Mouse (Mus musculus): ENCODE data around the gene 4921517D22Rik. TPM values are rescaled to one million over a fixed set of nuclear protein-coding genes. Genes with fewer than 3 reads are reported as not detected.
A peak's percentile ranks its signal among the peaks of the same experiment; 100 is the strongest.
"Not testable (repeated sequence)": the region's sequence is repeated elsewhere in the genome, so short reads cannot be mapped to it uniquely, and the experiment has no call there.

The 4921517D22Rik gene
- not detected in 2 replicates for total RNA-seq (2014; rRNA removed)
- not detected in 2 replicates for polyA plus RNA-seq (2012; rRNA removed)

DNA sequence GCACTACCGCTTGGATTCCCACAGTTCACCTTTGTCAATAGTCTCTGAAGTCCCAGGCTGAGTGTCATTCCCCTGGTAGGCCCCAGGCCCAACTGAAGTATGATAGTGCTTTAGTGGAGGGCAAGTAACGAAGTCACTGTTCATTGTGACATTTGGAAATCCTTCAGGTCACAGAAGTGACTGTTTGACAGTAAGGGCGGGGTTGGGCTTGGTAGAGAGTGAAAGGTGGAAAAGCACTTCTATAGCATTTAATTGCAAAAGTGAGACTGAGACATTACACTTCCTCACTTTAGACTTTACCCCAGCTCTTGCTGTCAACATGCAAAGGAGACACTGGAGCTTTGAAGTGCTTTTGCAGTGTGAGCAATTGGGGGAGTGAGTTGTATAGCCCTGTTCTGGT lies at the start of gene 4921517D22Rik:
Gene 4921517D22Rik (minus strand): TSS at position 101 of the 400 bp plus-strand sequence.
- Histone ChIP-seq H3K27me3 (ENCODE audit: control insufficient read depth, insufficient read depth, low read length) (no peaks in the 10 kb centered on the region), H3K79me2 (ENCODE audit: control insufficient read depth, insufficient read depth, low read length) (no peaks in the 10 kb centered on the region), H3K27ac (replicated peaks; ENCODE audit: insufficient read depth, low read depth, low read length) (no peak within 1 kb of the TSS), H3K4me3 (ENCODE audit: insufficient read depth, low read depth, low read length) (no peak within 1 kb of the TSS), H3K9ac (ENCODE audit: low read depth, low read length) (no peak within 1 kb of the TSS), H3K36me3 (ENCODE audit: control insufficient read depth, insufficient read depth, low read length) (no peaks in the 10 kb centered on the region), H3K4me1 (ENCODE audit: control insufficient read depth, insufficient read depth, low read length) (no peaks in the 10 kb centered on the region)
- WGBS, result 91% methylated on average over 3 of the region's 3 CpGs
- no peak for TF ChIP-seq CTCF (IDR thresholded peaks at IDR 0.05; ENCODE audit: low read depth, low read length)
- TF ChIP-seq POLR2A (IDR thresholded peaks at IDR 0.05; ENCODE audit: extremely low read depth, insufficient read depth, low read length), result no peak
- DNase-seq (ENCODE audit: extremely low read depth, low read depth, low spot score), result no peak

DNA sequence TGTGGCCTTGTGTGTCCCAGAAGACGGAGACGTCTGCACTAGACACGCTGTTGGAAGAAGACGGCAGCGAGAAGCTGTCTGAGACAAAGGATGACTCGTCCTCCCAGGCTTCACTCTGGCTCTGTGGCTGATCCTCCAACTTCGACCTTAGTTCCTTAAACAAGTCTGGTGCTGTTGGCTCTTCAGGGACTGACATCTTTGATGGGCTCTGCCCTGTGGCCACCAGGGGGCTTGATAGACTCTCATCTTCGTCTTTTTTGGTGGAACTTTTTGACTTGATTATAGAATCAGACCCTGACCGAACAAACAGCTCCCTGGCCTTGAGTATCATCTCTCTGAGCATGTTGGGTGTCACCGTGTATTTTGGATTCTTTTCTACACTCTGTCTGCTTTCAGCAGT lies 47.8 kb upstream of the 4921517D22Rik start:
- Histone ChIP-seq H3K27ac (replicated peaks; ENCODE audit: insufficient read depth, low read depth, low read length) (no peak overlapping the region), H3K4me3 (ENCODE audit: insufficient read depth, low read depth, low read length) (no peak overlapping the region), H3K9ac (ENCODE audit: low read depth, low read length) (no peak overlapping the region), H3K4me1 (ENCODE audit: control insufficient read depth, insufficient read depth, low read length) (no peaks in the 10 kb centered on the region), H3K79me2 (ENCODE audit: control insufficient read depth, insufficient read depth, low read length) (no peaks in the 10 kb centered on the region), H3K27me3 (ENCODE audit: control insufficient read depth, insufficient read depth, low read length) (no peaks in the 10 kb centered on the region), H3K36me3 (ENCODE audit: control insufficient read depth, insufficient read depth, low read length) (no peaks in the 10 kb centered on the region)
- TF ChIP-seq CTCF (IDR thresholded peaks at IDR 0.05; ENCODE audit: low read depth, low read length), result peak; percentile 15; the same call in 1 of the 2 replicates
- TF ChIP-seq POLR2A (IDR thresholded peaks at IDR 0.05; ENCODE audit: extremely low read depth, insufficient read depth, low read length), result no peak
- 68% methylated on average over 10 of the region's 10 CpGs for WGBS
- no peak for DNase-seq (ENCODE audit: extremely low read depth, low read depth, low spot score)

DNA sequence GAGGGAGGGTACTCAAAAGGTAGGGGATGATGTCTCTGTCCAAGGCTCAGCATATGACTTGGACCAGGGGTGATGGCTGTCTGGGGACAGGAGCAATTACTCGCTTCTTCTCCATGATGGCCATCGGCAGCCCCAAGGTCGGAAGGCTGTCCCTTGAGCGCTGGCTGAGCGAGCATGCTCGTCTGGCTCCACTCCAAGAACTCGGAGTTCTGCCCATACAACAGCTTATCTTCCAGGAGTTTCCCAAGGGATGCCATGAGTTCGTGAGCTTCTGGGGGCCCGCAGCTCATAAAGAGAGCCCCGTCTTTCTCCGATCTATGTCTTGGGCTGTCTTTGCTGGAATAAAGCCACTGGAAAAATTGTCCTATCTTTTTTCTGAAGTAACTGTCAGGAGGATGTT lies 47.2 kb upstream of the 4921517D22Rik start:
- Histone ChIP-seq H3K4me3 (ENCODE audit: insufficient read depth, low read depth, low read length) (no peak overlapping the region), H3K4me1 (ENCODE audit: control insufficient read depth, insufficient read depth, low read length) (no peaks in the 10 kb centered on the region), H3K79me2 (ENCODE audit: control insufficient read depth, insufficient read depth, low read length) (no peaks in the 10 kb centered on the region), H3K36me3 (ENCODE audit: control insufficient read depth, insufficient read depth, low read length) (no peaks in the 10 kb centered on the region), H3K9ac (ENCODE audit: low read depth, low read length) (no peak overlapping the region), H3K27me3 (ENCODE audit: control insufficient read depth, insufficient read depth, low read length) (no peaks in the 10 kb centered on the region), H3K27ac (replicated peaks; ENCODE audit: insufficient read depth, low read depth, low read length) (no peak overlapping the region)
- WGBS, result 72% methylated on average over 11 of the region's 11 CpGs
- DNase-seq (ENCODE audit: extremely low read depth, low read depth, low spot score), result no peak
- TF ChIP-seq CTCF (IDR thresholded peaks at IDR 0.05; ENCODE audit: low read depth, low read length), result no peak
- TF ChIP-seq POLR2A (IDR thresholded peaks at IDR 0.05; ENCODE audit: extremely low read depth, insufficient read depth, low read length), result no peak

DNA sequence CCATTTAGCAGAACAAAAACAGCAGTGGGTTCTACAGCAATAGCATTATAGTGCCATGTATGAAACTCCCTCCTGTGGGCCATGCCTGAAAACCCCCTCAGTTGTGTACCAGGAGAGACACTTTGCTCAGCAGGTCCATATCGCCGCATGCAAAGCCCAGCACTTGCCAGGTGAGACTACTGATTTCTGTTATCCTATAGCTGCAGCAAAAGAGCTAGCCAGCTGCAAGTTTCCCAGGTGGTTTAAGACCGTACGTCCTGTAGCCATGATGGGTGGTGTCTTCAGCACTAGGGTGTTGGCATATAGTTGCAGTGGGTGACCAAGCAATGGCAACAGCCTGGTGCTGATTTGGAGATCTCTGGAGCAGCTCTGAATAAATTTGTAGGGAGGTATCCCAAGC lies 45.5 kb upstream of the 4921517D22Rik start:
- no peaks in the 10 kb centered on the region for H3K4me1 ChIP-seq (ENCODE audit: control insufficient read depth, insufficient read depth, low read length)
- 94% methylated on average over 4 of the region's 4 CpGs for WGBS
- no peaks in the 10 kb centered on the region for H3K79me2 ChIP-seq (ENCODE audit: control insufficient read depth, insufficient read depth, low read length)
- H3K36me3 ChIP-seq (ENCODE audit: control insufficient read depth, insufficient read depth, low read length), result no peaks in the 10 kb centered on the region
- H3K27ac ChIP-seq (replicated peaks; ENCODE audit: insufficient read depth, low read depth, low read length), result no peak overlapping the region
- H3K27me3 ChIP-seq (ENCODE audit: control insufficient read depth, insufficient read depth, low read length), result no peaks in the 10 kb centered on the region
- TF ChIP-seq POLR2A (IDR thresholded peaks at IDR 0.05; ENCODE audit: extremely low read depth, insufficient read depth, low read length) (no peak), CTCF (IDR thresholded peaks at IDR 0.05; ENCODE audit: low read depth, low read length) (no peak)
- H3K9ac ChIP-seq (ENCODE audit: low read depth, low read length), result no peak overlapping the region
- no peak for DNase-seq (ENCODE audit: extremely low read depth, low read depth, low spot score)
- no peak overlapping the region for H3K4me3 ChIP-seq (ENCODE audit: insufficient read depth, low read depth, low read length)

DNA sequence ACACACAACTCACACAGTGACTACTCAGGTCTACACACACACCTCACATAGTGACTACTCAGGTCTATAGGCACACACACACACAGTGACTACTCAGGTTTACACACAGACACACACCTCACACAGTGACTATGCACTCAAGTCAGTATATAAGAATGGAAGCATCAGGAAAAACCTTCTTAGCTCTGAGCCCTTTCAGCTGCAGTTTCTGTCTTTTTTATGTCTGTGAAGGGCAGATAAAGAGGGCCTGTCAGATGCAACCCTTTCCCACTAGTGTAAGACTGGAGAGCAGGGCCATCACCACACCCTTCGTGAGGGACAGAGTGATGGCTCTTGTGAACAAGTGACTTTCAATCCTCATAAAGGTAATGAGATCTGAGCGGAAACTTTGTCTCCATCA lies 44.5 kb upstream of the 4921517D22Rik start:
- Histone ChIP-seq H3K36me3 (ENCODE audit: control insufficient read depth, insufficient read depth, low read length) (no peaks in the 10 kb centered on the region), H3K9ac (ENCODE audit: low read depth, low read length) (no peak overlapping the region), H3K4me1 (ENCODE audit: control insufficient read depth, insufficient read depth, low read length) (no peaks in the 10 kb centered on the region), H3K27me3 (ENCODE audit: control insufficient read depth, insufficient read depth, low read length) (no peaks in the 10 kb centered on the region), H3K79me2 (ENCODE audit: control insufficient read depth, insufficient read depth, low read length) (no peaks in the 10 kb centered on the region), H3K27ac (replicated peaks; ENCODE audit: insufficient read depth, low read depth, low read length) (no peak overlapping the region), H3K4me3 (ENCODE audit: insufficient read depth, low read depth, low read length) (no peak overlapping the region)
- no peak for TF ChIP-seq POLR2A (IDR thresholded peaks at IDR 0.05; ENCODE audit: extremely low read depth, insufficient read depth, low read length)
- no peak for TF ChIP-seq CTCF (IDR thresholded peaks at IDR 0.05; ENCODE audit: low read depth, low read length)
- 89% methylated on average over 2 of the region's 2 CpGs for WGBS
- DNase-seq (ENCODE audit: extremely low read depth, low read depth, low spot score), result no peak

DNA sequence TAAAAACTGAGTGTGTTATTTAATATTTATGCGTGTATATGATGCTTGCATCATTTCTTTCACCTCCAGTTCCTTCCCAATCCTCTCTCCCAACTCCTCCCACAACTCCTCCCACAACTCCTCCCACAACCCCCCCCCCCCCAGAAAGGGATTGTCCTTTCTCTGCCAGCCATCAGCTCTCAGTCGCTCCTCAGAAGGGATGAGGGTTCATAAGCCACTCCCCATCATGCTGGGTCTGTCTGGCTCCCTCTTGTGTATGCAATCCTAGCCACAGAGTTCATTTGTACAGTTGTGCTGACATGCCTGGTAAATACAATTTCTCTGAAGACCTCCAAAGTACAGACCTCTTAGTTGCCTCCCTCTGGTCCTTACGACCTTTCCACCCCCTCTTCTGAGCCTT lies 41.3 kb upstream of the 4921517D22Rik start:
- H3K9ac ChIP-seq (ENCODE audit: low read depth, low read length), result no peak overlapping the region
- TF ChIP-seq CTCF (IDR thresholded peaks at IDR 0.05; ENCODE audit: low read depth, low read length) (no peak), POLR2A (IDR thresholded peaks at IDR 0.05; ENCODE audit: extremely low read depth, insufficient read depth, low read length) (no peak)
- H3K27ac ChIP-seq (replicated peaks; ENCODE audit: insufficient read depth, low read depth, low read length), result no peak overlapping the region
- H3K4me1 ChIP-seq (ENCODE audit: control insufficient read depth, insufficient read depth, low read length), result no peaks in the 10 kb centered on the region
- no peak for DNase-seq (ENCODE audit: extremely low read depth, low read depth, low spot score)
- H3K79me2 ChIP-seq (ENCODE audit: control insufficient read depth, insufficient read depth, low read length), result no peaks in the 10 kb centered on the region
- WGBS, result 26% methylated on average over 3 of the region's 3 CpGs
- H3K36me3 ChIP-seq (ENCODE audit: control insufficient read depth, insufficient read depth, low read length), result no peaks in the 10 kb centered on the region
- H3K27me3 ChIP-seq (ENCODE audit: control insufficient read depth, insufficient read depth, low read length), result no peaks in the 10 kb centered on the region
- no peak overlapping the region for H3K4me3 ChIP-seq (ENCODE audit: insufficient read depth, low read depth, low read length)

DNA sequence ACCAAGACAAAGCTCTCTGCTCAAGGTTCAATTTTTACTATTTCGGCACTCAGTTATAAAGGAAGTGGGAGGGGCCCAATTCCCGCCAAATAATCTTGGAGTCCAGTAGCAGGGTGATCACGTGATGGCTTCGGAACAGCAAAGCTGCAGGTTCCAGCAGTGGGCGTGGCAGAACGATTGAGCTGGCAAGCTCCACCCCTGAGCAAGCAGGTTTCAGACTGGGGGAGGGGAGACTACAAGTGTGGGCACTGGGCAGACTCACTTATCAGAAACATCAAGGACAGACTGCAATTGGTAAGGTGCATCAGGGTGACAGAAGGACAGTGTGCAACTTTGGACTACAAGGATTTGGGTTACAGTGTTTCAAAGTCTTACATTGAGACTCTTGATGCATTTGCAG lies 40.4 kb upstream of the 4921517D22Rik start:
- H3K4me3 ChIP-seq (ENCODE audit: insufficient read depth, low read depth, low read length); H3K27ac ChIP-seq (replicated peaks; ENCODE audit: insufficient read depth, low read depth, low read length); H3K4me1 ChIP-seq (ENCODE audit: control insufficient read depth, insufficient read depth, low read length); H3K36me3 ChIP-seq (ENCODE audit: control insufficient read depth, insufficient read depth, low read length); H3K27me3 ChIP-seq (ENCODE audit: control insufficient read depth, insufficient read depth, low read length); H3K9ac ChIP-seq (ENCODE audit: low read depth, low read length); H3K79me2 ChIP-seq (ENCODE audit: control insufficient read depth, insufficient read depth, low read length); DNase-seq (ENCODE audit: extremely low read depth, low read depth, low spot score): not testable (repeated sequence)
- WGBS, result 39% methylated on average over 6 of the region's 6 CpGs

Data from liver, adult 2 months (tissue).